Mouse (Mus musculus) thymus, postnatal 36 days (tissue): Measurements from ENCODE around the gene Mogs.

ENCODE experiments used
- DNase-seq, 2 experiments: peaks; one replicate each; pipeline ENCODE4 v3.0.0; 2022; ENCODE audit warnings: mixed read lengths in 2 of 2

Gene Mogs

GRCm38 (mm10) chr6:83122961-83123360 lies 7.7 kb downstream of the Mogs start:
- DNase-seq = no peak

GRCm38 (mm10) chr6:83124851-83125312 lies 9.6 kb downstream of the Mogs start:
- DNase-seq = peak; percentile 88 to 89

DNA sequence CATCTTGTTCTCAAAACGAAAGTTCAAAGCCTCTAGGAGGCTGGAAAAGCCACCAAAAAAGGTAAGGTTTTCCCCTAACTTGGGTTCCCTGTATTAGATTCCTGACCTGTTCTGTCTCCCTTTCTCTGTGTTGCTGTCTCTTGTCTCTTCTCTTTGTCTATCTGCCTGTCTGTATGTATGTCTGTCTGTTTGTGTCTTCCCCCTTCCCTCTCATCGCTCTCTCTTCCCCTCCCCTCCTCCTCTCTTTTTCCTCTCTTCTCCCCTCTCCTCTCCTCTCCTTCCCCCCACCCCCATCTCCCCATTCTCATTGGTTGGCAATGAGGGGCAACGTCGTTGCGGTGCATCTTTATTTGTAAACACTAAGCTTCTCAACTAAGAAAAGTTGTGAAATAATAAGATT lies 10.0 kb downstream of the Mogs start, which contains the start of gene Ino80b:
TSS of gene Ino80b (minus strand) at position 101 of the 400 bp plus-strand sequence.
- no peak for DNase-seq

GRCm38 (mm10) chr6:83127419-83127818 lies 12.1 kb downstream of the Mogs start:
- no peak for DNase-seq

DNA sequence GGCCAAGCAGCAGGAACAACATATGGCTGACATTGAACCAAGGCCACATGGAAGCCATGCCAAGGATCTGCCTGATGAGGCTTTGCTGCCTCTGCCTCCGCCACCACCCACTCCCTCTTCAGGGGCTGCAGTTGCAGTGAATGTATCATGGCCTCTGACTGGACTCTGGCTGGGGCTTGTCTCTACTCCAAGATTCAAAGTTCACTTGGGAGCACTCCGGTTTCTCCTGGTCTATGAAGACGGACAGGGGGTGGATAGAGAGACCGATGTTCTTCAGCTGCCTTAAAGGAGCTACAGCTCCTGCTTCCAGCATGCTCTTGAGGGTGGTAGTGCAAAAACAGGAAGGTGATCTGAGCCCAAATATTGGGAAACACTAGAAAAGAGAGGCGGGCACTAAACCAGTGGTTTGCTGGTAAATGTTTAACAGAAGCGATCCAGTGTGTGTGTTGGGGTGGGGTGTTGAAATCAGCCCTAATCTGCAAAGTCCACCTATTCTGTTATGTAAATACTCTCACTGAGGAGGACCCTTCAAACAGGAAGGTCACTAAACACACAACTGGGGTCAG lies 16.3 kb downstream of the Mogs start:
- DNase-seq = no peak

GRCm38 (mm10) chr6:83132176-83132919 lies 17.1 kb downstream of the Mogs start:
- no peak for DNase-seq

- DNase-seq = no peak
Measured at GRCm38 (mm10) chr6:83134226-83134625, 18.9 kb downstream of the Mogs start.

DNA sequence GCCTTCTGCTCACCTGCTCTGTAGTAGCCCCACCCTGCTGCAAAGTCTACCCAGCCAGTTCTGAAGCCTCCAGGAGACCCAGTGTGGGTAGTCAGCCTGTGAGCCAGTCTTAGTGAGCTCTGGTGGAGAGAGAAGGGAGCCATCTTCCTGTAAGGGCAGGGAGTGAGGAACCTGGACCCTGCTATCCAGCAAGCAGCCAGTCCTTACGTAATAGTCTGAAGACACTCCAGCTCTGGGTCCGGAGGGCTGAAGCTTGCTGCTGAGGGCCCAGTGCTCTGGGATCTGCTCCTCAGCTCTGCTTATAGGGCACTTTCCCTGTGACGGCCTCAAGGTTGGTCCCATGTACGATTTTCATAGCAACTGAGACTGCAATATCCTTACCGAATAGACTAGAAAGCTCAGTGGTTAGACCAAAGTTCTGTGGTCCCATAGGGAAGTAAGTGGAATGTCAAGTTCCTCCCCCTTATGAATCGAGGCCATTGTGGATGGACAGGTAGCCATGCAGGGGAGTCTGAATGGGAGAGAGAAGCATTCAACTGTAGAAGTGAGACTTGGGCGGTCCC lies 19.7 kb downstream of the Mogs start, which contains the start of gene Rtkn:
TSS of gene Rtkn (plus strand) at position 513 of the 563 bp plus-strand sequence.
- DNase-seq = no peak

DNA sequence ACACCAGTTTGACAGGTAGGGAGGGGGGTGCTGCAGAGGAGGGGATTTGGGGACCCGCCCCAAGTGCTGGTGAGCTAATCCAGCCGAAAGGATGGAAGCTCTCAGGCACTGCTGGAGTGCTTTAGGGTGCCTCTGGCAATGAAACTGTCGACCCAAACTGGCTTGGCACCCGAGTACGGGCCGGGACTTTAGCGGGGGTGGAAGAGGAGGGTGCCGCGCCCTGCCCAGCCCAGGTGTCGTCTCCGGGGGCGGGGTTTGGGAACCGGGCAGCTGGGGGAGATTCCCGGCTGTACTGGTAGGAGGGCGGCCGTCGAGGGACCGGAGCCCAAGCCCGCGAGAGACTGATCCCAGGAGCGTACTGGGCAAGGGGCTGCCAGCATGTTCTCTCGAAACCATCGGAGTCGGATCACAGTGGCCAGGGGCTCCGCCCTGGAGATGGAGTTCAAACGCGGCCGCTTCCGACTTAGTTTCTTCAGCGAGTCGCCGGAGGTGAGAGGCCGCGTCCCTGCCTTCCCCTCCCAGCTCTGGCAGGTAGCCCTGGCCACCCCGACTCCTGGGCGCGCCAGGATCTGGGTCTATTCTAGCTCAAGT lies 20.4 kb downstream of the Mogs start:
- DNase-seq = peak in 1 of 2 experiments; percentile 26

DNA sequence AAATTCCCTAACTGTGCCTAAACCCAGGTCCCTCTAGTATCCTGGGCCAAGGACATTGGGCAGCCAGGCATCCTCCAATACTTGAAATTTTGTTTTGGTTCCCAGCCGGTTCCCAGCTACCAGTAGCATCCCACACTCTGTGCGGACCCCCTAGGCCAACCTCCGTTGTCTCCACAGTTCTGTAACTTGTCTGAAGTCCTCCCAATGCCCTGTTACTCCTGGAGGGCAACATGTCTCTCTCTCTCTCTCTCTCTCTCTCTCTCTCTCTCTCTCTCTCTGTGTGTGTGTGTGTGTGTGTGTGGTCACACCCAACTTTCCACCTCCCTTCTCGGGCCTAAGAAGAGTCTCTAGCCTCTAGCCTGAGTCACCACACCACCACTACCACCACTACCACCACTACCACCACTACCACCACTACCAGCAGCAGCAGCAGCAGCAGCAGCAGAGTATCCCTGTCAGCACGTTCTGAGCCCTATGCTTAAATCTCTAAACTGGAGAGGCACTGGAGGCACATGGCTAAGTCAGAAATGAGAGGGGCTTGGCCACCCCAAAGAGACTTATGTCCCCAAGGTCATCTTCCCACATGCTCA lies 21.1 kb downstream of the Mogs start:
- no peak for DNase-seq

DNA sequence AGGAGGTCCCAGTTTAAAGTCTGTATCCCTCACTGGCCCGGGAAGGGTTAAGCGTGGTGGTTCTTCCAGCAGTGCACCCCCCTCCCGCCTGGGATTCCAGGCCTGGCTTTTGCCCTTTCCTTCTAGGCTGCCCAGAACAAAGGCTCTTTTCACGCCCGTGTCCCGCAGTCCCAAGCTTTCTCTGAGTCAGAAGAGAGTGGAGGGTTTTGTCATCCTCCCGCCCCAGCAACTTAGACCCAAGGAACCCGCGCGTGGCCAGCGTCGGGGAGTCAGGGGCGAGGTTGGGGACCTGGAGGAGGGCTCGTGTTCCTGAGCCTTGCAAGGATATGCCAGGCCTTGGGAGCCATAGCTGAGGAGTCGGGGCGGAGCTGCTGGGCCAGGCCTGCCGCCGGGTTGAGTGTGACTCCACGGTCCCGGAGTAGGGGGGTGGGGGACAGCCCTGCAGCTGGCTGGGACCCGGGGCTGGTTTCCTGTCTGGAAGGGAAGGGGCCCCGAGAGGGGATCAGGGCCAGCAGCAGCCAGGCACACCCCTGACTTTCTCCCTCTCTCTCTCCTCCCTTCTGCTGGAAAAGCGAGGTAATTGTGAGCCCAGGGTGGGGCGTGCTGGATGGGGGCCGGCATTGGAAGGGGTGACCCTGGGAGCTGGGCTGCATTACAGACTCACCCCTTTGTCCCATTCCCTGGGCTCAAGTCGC lies 21.7 kb downstream of the Mogs start:
- peak; percentile 49 to 74 for DNase-seq

DNA sequence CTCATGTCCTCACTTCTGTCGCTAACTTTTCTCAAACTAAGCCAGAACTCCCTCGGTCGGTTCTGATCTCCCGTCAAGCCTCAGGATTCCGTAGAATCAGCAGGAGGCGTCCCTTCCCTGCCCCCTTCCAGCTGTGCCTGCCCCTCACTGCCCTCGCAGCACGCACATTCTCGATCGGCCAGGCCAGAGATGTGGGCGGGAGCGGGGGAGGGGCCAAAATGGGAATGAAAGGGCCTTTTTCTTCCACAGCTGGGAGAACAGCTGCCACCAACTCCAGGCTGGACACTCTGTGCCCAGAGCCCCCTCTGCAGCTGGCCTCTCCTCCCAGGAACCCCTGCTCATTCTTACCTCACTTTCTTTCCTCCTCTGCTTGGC lies 22.3 kb downstream of the Mogs start:
- peak in 1 of 2 experiments; percentile 35 for DNase-seq

DNA sequence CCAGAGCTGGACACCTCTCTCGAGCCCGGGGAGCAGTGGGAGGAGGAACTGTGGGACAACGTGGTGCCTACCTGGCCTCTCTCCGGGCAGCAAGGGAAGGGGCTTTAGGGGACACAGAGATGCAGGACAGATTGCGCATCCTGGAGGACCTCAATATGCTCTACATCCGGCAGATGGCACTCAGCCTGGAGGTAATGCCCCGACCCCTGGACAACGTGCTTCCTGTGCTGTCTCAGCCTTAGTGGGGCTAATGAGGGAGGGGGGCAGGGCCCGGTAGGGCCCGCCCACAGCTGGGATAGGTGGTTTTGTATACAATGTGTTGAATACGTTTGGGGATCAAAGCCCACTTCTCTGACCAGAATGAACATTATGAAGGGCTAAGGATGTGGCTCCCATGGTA lies 22.8 kb downstream of the Mogs start:
- DNase-seq = peak in 1 of 2 experiments; percentile 41

GRCm38 (mm10) chr6:83140044-83140443 lies 24.7 kb downstream of the Mogs start:
- no peak for DNase-seq

DNA sequence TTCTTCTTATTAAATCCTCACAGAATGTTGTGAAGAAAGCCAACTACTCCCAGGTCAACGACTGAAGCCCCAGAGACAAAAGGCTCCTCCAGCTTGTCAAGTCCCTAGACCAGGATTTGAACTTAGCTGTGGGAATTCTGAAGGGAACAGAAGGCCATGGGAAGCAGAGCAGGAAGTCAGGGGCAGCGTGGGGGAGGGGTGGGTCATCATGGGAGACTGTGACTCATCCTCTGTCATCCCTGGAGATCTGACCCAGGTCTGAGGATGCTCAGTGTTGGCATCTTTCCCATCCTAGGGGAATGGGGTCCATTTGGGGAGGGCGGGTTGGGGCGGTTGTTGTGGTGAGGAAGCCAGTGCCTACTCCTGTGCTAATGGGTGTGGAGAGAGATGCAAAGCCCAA lies 26.3 kb downstream of the Mogs start:
- no peak for DNase-seq

- DNase-seq = peak in 1 of 2 experiments; percentile 19
Measured at GRCm38 (mm10) chr6:83142211-83142731, 27.0 kb downstream of the Mogs start.

DNA sequence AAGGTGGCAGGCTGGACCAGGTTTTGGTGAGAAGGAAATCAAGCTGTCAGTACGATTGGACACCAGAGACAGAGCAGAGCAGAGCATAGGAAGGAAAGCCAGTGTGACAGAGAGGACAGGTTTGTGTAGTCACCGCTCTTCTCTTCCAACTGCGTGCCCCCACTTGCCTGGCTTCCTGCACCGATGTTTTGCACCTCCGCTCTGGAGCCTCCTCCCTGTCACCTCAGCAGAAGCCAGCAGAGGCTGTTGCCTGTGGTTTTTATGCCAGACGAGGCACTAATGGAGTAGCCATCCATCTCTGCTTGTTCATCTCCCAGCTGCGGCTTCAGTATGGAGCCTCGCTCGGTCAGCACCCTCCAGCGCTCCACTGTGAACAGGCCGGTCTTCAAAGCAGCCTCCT lies 27.6 kb downstream of the Mogs start:
- DNase-seq = no peak

DNA sequence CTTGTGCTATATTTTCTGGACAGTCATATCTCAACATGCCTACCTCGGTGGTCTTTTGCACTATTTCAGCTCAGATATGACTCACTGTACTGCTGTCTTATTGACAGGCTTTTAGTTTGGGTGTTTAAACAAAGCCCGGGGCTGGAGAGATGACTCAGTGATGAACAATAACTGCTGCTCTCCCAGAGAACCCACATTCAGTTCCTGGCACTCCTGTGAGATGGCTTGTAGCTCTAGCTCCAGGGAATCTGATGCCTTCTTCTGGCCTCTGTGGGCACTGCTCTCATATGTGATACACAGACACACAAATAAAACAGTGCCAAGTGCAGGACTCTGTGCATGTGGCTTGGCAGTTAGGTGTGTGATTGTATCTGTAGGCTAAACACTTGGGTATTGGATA lies 29.9 kb downstream of the Mogs start:
- no peak for DNase-seq

DNA sequence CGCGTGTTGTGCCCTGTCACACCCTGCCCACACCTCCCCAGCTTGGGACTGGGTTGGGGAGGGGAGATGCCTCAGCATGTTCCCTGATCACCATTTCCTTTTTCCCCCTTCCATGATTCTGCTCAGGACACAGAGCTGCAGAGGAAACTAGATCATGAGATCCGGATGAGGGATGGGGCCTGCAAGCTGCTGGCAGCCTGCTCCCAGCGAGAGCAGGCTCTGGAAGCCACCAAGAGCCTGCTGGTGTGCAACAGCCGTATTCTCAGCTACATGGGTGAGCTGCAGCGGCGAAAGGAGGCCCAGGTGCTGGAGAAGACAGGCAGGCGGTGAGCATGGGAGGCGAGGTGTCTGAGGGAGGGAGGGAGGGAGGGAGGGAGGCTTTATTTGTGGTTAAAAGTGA lies 30.5 kb downstream of the Mogs start:
- DNase-seq = no peak

GRCm38 (mm10) chr6:83147280-83147679 lies 32.0 kb downstream of the Mogs start:
- no peak for DNase-seq

- no peak for DNase-seq
Measured at GRCm38 (mm10) chr6:83151721-83152120, 36.4 kb downstream of the Mogs start.

DNA sequence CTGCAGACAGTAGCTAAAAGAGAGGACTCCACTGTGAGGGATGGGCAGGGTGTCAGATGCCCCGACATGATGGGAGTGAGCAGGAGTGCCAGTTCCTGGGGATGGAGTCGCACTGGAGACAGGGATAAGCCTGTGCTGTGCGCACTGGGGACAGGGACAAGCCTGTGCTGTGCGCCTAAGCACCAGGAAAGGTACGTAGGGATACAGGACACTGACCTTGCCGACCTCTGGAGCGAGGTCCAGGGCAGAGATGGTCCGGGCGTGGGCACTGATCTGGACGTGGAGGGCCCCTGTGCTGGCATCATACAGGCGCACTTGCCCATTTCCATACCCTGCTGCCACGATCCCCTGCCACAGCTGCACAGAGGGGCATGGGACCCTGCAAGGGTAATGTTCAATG lies 37.7 kb downstream of the Mogs start:
- no peak for DNase-seq
